Mouse (Mus musculus): ENCODE data around the gene Slc2a13.
A peak's percentile ranks its signal among the peaks of the same experiment; 100 is the strongest.

Gene Slc2a13

DNA sequence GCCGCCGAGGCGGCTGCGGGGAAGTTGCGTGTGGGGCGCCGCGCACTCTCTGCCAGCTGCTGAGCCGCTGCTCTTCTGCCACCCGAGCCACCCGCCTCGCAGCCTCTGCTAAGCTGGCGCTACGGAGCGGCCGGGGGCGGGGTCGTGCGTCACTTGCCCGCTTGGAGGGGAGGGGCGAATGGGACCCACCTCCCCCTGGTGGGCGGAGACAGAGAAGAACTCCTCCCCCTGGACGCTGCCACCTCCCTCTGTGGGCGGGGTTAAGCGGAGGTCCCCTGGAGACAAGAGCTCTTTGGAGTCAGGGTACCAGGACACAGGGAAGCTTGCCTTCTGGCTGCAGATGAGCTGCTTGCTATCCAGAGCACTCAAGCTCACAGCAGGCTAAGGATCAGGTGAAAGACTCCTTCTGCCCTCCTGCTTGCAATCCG is at the start of gene Slc2a13:
Gene Slc2a13, minus strand, starts transcription at position 151 of the 428 bp plus-strand sequence.
- peak; percentile 66 for DNase-seq (ENCODE audit: low spot score)

DNA sequence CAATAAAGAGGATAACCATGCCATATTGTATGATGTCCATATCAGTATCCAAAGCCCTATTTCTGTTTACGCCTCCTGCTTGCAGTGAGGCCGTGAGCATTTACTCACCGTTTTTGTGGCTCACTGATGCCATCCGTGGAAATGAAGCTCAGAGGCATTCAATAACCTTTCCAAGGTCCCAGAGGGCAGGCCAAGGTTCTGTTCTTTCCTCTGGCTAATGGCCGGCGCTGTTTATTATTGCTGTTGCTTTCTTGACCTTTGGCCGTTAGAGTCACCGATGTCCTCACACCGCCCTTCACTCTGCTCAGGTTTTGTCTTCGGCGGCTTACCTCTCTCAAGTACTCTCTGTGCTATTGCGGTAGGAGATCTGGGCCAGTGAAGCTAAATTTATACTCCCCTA is 43.0 kb upstream of the Slc2a13 start:
- no peak for DNase-seq (ENCODE audit: low spot score)

DNA sequence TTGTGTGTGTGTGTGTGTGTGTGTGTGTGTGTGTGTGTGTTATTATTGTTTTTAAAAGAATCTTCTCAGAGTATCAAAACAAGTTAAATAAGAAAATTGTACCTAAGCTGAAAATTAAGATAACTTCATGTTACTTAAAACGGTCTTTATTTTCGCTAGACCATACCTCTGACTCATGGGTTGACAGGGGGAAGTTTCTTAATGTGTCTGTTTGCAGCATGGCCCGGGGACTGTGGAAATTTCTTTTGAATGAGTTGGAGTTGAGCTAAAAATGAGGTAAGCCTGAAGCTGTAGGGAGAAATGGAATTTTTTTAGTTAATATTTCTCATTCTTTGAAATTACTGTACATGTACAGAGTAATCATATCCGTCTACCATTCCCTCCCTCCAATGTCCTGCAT is 42.5 kb upstream of the Slc2a13 start:
- DNase-seq (ENCODE audit: low spot score): no peak

DNA sequence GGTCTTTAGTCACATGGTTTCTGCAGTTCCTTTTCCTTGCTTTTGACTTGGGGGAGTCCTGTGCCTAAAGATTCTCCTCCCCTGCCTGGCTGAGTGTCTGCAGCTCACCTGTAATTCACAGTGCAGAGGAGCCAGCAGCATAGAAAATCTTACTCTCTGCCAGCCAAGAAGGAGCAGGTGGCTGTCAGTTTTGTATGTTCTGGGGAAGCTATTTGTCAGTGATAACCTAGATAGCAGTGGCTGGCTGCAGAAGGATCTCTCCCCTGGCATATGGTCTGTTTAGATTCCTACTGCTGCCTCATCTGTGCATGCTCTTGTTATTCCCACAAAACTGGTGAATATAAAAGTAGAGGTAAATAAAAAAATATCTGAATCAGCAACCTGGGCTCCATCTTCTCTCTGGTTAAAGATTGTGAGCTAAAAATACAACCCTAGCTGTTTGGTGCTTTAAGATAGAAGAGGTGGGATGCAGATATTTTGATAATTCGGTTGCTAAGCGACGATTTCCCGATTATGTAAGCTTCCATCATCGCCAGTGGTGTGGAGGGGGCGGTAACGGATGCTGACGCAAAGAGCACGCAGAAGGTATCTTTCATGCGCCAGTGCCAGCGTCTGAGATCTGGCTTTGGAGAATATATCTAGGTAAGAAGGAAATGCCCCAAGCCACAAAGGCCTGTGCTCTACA is 41.1 kb upstream of the Slc2a13 start:
- no peak for DNase-seq (ENCODE audit: low spot score)

DNA sequence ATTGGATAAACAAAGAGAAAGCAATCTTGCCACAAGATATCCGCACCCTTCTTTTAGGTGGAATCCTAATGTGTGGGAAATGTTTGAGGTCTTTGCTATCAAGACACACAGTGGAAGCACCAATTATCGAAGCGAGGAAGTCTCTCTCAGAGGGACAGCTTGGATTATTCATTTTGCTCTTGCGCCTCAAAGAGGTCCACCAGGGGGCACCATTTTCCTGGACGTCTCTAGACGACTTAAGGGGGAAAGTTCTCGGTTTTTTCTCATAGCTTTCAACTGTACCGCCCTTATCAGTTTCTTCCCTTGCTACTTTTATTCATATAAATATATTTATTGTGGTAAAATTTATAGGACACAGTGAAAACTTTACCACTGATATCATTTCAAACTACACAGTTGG is 36.7 kb upstream of the Slc2a13 start:
- peak; percentile 21 for DNase-seq (ENCODE audit: low spot score)

DNA sequence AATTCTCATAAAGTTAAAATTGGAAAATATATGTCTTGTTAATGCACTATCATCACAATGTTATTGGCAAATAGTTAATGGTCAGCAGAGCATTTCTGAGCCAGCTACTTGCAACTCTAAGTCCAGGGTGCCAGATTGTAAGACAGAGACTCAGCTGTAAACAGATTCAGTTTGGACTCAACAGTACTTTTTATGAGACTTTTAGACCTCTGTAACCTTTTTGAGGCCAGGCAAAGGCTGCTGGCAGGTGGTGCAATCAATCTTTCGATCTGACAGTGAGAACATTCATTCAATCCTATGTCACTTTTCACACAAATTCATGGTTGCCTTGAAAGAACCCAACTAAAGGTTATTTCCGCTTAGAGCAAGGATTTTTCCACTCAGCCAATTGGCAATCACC is 35.8 kb upstream of the Slc2a13 start:
- DNase-seq (ENCODE audit: low spot score): no peak

DNA sequence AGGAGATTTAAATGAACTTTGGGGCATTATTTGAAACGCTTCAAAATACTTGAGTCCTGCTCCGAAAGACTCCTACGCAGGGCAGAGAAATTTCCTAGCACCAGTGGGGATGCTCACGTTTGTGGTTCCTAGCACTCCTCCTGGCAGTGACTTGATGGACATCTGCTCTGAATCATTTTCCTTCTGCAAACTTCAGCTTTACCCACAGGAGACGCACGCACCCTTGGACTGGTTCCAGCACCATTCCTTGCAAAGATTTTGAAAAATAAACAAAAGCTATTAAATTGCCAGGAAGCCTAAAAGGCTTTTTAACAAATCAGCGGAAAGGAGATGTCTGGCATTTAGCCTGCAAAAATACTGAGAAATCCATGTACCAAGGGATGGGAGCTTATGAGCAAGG is 28.1 kb upstream of the Slc2a13 start:
- no peak for DNase-seq (ENCODE audit: low spot score)

DNA sequence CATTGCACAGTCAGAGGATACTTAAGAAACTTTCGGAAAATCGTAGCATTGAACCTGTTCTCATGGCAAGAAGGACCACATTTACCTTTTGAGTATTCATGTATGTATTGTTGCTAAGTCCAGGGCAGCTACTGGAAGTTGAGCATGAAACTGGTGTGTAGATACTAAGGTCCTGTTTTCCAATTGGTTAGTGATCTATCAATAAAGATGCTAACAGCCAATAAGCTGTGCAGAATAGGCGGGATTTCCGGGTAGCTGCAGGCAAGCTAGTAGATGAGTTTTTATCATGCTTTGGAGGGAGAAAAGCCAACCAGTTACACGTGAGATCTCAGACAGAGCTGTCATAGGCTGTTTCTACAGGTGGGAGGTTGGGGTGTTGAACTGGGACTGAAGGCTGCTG is 24.2 kb upstream of the Slc2a13 start:
- no peak for DNase-seq (ENCODE audit: low spot score)

DNA sequence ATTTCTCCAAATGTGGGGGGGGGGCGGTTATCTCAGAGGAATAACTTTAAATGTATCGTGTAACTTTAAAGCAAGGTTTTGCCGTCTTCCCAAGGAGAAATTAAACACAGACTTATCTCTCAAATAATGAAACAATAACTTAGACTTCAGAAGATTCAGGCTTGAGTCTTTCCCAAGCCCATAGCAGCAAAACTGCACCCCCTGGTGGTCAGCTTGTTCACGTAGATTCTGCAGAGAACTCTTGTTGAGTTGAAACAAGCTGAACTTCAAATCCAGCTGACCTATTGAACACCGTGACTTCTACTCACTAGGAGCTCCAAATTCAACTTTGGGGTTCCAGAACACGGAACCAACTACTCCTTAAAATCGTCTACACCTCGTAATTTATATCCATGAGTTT is 1.4 kb upstream of the Slc2a13 start:
- peak; percentile 53 for DNase-seq (ENCODE audit: low spot score)

DNA sequence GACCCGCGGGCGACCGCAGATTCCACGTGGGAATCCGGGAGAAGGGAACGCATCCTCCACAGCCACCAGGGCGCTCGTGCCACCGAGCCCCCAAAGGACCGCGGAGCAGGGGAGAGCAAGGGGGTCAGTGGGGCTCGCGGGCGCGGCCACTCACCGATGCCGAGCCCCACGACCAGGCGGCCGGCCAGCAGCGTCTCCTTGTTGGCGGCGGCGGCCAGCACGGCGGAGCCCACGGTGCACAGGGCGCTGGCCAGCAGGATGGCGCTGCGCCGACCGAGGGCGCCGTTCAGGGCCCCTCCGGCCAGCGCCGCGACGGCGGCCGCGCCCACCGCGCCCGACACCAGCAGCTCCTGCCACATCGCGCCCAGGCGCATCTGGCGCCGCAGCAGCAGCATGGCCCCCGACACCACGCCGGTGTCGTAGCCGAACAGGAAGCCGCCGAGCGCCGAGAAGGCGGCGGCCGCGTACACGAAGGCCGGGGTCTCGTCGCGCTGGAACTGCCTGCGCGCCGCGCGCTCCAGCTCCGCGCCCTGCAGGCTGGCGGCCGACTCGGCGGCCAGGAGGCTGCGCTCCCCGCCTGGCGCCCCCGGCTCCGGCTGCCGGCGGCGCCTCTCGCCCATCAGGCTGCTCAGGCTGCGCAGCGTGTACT is 516 bp downstream of the Slc2a13 start:
- DNase-seq (ENCODE audit: low spot score): no peak

DNA sequence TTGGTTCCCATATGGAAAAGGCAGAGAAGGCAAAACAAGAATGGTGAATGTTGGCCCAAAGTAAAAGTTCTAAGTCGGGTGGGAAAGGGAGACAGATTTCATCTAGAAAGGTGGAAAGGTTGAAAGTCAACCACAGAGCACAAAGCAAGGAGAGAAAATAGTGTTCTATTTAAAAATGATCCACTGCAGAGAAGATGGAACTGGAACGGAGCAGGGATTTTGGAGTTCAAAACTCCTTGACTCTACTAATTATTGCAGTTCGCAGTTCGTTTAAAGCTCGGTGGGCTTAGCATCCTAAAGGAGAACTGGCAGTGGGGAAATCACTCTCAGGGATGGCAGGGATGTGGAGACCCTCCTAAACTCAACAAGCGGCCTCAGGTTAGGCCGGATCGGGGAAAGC is 1.1 kb downstream of the Slc2a13 start:
- DNase-seq (ENCODE audit: low spot score): no peak

DNA sequence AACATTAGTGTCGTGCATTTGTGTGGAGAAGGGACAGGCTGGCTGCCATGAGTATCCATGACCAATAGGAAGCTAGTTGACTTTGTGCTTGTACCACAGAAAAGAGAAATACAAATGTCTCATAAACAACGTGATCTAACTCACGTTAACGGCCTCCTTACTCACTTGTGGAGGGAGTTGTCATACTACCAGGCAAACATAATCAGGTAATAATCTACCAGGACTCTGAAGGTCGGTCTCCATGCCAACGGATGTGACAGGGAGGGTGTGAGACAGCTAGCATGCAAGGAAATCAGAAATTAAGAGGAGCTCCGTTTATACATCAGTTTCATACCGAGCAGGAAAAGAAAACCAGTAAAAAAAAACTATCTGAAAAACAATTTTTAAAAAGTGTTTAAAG is 6.3 kb downstream of the Slc2a13 start:
- DNase-seq (ENCODE audit: low spot score): no peak

DNA sequence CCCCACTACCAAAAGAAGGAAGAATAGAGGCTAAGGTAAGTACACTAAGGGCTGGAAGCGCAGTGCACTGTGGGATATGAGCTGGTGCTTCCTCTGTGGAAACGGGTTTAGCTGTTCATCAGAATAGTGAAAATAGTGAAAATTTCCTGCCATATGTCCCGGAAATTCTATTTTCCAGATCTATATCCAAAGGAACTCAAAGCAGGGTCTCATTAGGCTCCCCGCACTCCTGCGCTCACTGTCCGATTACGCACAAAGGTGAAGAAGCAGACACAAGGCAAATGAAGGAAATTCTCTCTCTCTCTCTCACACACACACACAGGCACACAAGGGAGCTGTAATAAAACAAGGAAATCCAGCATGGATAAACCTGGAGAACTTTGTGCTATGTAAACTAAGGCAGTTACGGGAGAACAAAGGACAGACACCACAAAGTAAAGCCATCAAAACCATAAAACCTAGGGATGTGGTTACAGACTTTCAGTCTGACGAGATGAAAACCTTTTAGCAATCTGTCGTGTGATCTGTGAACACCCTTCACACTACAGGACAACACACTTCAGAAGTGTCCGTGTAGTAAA is 7.9 kb downstream of the Slc2a13 start:
- no peak for DNase-seq (ENCODE audit: low spot score)

DNA sequence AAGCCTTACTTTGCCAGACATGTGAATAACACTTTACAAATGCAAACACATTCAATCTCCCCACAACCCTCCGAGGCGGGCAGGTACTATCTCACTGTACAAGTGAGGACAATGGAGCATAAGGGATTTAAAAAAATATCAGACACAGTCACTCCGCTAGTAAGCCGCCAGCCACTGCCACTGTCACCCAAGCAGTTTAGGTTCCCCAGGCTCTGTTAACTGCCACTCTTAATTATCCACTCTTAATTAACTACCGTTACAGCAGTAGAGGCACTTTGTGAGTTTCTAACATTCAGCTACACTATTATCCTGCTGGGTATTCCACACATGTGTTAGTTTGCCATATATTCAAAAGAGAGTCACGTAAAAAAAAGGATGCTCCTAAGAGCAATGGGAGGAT is 11.3 kb downstream of the Slc2a13 start:
- DNase-seq (ENCODE audit: low spot score): no peak

DNA sequence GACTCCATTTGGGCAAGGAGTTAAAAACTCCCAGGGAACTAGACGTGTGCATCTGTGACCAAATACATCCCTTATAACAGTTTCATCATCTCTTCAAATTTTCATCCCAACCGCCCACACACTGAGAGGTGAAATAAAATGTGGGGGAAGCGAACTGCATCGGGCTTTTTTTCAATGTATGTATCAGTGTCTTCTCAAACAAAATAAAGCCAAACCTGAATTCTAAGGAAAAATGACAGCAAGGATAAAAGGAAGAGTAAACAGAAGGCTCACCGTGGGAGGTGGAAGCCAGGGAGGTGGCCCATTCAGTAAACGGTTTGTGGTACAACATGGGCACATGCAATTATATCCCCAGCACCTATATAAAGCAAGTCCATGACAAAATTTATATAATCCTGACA is 17.7 kb downstream of the Slc2a13 start:
- no peak for DNase-seq (ENCODE audit: low spot score)

DNA sequence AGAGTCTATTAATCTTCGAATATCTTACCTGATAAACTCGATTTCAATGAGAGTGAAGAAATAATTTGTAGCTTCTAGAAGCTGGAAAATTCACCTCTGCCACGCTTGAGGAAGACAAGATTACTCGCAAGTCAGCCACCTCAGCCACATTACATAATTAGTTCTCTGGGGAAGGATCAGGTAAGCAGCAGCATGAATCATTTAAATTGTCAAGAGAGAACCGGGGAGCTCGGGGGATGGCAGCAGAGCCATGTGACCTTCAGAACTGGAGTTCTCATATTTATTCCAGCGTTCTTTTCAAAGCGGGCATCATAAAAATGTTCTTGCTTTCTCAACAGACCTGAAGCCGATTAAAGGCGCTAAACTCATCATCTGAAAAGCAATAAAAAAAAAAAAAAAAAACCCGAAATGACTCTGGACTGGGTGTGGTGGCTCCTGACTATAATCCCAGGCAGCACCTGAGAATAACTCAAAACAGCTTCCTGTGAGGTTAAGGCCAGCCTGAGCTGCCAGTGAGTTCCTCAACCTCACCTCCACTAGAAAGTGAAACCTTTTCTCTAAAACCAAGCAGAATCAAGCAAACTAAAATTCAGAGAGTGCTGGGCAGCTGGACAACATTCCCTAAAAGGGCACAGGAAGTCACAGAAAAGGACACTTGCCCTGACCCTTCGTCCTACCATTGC is 24.3 kb downstream of the Slc2a13 start:
- DNase-seq (ENCODE audit: low spot score): no peak

DNA sequence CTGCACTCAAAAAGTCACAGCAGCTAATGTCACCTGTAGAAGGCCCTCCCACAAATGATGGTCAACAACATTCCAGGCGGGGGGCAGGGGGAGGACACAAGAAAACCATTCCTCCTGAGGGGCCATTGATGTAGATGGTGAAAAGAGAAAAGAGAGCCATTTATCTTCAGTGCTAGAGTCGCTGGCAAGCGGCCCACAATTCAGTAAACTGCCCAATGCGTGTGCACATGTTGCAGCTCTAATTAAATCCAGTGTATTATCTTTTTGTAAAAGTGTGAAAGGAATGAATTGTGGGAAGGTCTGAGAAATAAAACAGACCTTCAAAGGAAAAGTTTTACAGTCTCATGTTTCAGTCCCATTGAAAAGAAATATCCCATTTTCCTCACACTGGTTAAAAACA is 28.5 kb downstream of the Slc2a13 start:
- DNase-seq (ENCODE audit: low spot score): no peak

DNA sequence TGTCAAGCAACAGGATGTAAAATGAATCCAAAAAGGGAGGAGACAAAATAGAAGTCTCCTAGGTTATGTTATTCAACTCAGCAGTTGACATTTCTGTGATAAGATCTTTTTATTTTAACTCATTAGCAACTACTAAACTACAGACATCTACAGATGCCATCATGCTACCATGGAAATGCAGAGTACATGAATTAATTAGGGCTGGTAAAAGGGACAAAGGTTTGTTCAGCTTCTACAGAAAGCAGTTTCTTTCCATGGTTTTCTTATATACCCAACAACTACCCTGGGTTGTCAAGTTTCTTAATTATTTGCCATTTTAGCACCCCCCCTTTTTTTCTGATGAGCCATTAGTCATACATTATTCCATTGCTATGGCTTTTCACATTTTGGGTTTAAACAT is 34.6 kb downstream of the Slc2a13 start:
- no peak for DNase-seq (ENCODE audit: low spot score)

DNA sequence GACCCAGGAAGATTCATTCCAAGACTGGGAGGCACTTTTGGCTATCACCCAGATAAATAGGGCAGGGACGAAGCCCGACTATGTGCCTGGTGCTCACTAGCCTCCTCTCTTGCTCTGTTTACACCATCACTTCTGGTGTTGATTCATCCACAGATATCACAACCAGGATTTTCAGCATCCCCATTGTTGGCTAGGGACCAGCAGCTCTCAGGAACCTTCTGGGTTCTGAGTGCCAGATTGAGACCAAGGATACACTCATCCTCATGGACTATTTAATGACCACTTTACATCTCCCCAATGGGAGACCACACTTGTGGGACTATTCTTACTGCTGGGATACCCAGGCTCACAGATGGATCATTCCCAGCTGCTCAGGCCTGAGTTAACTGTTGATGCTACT is 46.2 kb downstream of the Slc2a13 start:
- DNase-seq (ENCODE audit: low spot score): no peak

DNA sequence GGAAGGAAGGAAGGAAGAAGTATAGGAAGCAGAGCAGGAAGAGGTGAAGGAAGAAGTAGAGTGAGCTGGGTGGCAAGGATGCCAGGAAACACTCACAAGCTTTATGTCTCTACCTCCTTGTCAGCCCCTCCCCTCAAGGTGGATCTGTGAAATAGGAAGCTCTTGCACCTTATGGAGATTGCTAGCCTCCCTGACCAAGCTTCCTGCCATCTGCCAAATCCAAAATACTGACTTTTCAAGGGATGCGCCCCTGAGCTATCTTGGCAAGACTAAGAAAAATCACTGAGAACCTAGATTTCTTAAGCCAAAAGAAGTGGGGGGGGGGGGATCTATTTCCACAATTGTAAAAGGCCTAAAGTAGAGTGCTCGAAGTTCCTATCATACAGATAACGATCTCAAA is 46.9 kb downstream of the Slc2a13 start:
- DNase-seq (ENCODE audit: low spot score): no peak

DNA sequence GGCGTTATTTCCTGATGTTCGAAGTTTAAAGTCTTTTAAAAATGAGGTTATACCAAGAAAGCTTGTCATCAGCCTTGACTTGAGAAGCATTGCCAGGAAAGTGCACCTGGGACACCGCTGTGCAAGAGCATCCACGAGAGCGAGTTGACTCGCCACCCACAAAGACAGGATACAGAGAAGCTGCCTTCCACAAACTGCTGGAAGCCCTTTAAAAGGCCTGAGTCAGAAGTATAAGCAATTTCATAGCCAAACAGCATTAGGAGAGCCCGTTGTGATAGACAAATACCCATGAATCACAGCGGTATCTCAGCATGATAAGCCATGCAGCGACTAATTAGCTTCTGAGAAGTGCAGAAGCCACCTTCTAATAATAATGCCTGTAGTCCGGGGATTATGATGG is 48.6 kb downstream of the Slc2a13 start:
- no peak for DNase-seq (ENCODE audit: low spot score)

DNA sequence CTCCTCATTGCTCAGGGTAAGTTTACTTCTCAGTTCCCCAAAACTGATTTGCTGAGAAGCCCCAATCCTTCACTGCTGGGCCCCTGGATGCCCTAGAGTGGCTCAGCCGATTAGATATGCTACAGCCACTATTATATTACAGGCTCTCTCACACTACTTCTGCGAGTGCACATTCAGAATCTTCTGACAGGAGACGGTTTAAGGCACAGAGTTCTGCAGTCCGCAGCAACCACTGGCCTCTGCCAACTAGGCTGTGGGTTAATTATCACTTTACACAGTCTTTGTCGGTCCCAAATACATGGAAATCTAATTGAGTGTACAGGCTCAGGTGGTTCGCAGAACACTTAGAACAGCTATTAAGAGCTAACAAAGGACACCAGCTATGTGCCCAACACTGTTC is 69.8 kb downstream of the Slc2a13 start:
- DNase-seq (ENCODE audit: low spot score): no peak

DNA sequence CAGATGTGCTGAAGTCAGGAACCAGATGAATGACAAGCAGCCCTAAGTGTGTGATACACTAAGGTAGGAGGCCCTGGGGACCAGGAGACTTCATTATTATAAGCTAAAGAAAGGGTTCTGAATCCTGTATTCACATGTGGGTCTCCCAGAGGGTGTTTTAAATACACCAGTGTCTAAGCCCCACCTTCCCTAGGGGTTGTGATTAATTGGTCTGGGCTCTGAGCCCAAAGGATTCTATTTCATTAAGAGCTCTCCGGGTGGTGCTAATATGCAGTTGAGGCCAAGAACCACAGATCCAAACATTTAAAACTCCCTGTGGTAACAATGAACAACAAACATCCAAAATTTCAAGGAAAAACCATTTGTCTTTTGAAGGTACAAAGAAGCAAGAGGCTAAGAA is 70.4 kb downstream of the Slc2a13 start:
- no peak for DNase-seq (ENCODE audit: low spot score)

Measured in urinary bladder, postnatal 10 days (tissue).